Mouse (Mus musculus) embryonic facial prominence, embryonic 14.5 days (tissue): ENCODE measurements at regions not wholly inside any gene's neighbourhood (a gene's known extent, or its start where the extent isn't known, plus 50 kb on each side); places are given as distances from the start of the nearest gene placed in this dataset.

ENCODE experiments used
- ATAC-seq: fragments of 200-750 bp; cut with Nextera tagmentation; 2 replicates; pipeline ENCODE4 v1.8.0; 2017; ENCODE audit warnings: low read depth, moderate number of reproducible peaks, moderate TSS enrichment
- DNase-seq: peaks from one replicate; pipeline ENCODE4 v3.0.0-alpha.2; 2015; ENCODE audit warnings: low spot score
- H3K27ac ChIP-seq: fragments of 300-500 bp; sonication (generic); replicated peaks from 2 replicates; pipeline ENCODE4 v1.5.1; 2014; ENCODE audit warnings: low read depth, mild to moderate bottlenecking, low read length, moderate library complexity
- H3K27me3 ChIP-seq: fragments of 300-500 bp; sonication (generic); replicated peaks from 2 replicates; pipeline ENCODE4 v1.6.1; 2014; ENCODE audit warnings: low read length; ENCODE audit not compliant: control insufficient read depth, insufficient read depth
- H3K36me3 ChIP-seq: fragments of 300-500 bp; sonication (generic); 2 replicates; pipeline ENCODE4 v1.6.1; 2014; ENCODE audit warnings: low read length, mixed read lengths; ENCODE audit not compliant: control insufficient read depth, insufficient read depth
- H3K4me1 ChIP-seq: fragments of 300-500 bp; sonication (generic); 2 replicates; pipeline ENCODE4 v1.6.1; 2014; ENCODE audit warnings: antibody characterized with exemption, low read length; ENCODE audit not compliant: control insufficient read depth, insufficient read depth
- H3K4me2 ChIP-seq: fragments of 300-500 bp; sonication (generic); 2 replicates; pipeline ENCODE4 v1.6.1; 2014; ENCODE audit warnings: low read depth, mild to moderate bottlenecking, low read length, moderate library complexity, mixed read lengths
- H3K4me3 ChIP-seq: fragments of 300-500 bp; sonication (generic); 2 replicates; pipeline ENCODE4 v1.5.1; 2014; ENCODE audit warnings: low read depth, mild to moderate bottlenecking, low read length
- H3K9ac ChIP-seq: fragments of 300-500 bp; sonication (generic); 2 replicates; pipeline ENCODE4 v1.6.1; 2014; ENCODE audit warnings: low read depth, mild to moderate bottlenecking, low read length, moderate library complexity, mixed read lengths
- H3K9me3 ChIP-seq: fragments of 300-500 bp; sonication (generic); 2 replicates; pipeline ENCODE4 v1.6.1; 2016; ENCODE audit warnings: low read length; ENCODE audit not compliant: control insufficient read depth
- WGBS: fragments of 180-500 bp; shearing (Covaris S2); extraction: QIAGEN DNeasy Blood & Tissue Kit; methylation state at CpG from one replicate; pipeline ENCODE4 v1.1.7; 2014; 5-methylcytosine and 5-hydroxymethylcytosine counted together

DNA sequence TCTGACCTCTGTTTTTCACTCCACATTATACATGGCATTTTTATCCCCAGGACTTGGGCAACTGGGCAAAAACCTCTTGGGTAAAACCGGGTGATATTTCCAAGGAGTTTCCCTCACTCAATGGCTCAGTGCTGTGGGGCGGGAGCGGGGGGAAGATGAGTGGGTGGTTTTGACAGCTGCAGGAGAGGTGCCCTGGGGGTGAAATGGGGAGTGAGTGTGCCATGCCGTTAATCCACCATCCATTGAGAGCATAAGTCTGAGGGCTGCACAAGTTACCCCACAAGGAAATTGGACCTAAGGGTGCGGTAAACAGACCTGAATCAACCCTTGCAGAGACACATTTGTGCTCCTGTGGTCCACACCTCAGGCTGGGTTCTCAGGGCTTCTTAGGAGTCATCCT, 155.8 kb upstream of the Rasgrp1 start:
- H3K27me3 ChIP-seq, result no peaks in the 10 kb centered on the region
- H3K27ac ChIP-seq, result no peak overlapping the region
- H3K9me3 ChIP-seq, result no peaks in the 10 kb centered on the region
- ATAC-seq (no peak), DNase-seq (no peak)
- H3K4me3 ChIP-seq, result no peak overlapping the region
- H3K36me3 ChIP-seq, result no peaks in the 10 kb centered on the region
- 80% methylated on average over 5 of the region's 5 CpGs for WGBS
- H3K4me1 ChIP-seq, result no peaks in the 10 kb centered on the region
- no peak overlapping the region for H3K9ac ChIP-seq
- H3K4me2 ChIP-seq, result no peak overlapping the region

DNA sequence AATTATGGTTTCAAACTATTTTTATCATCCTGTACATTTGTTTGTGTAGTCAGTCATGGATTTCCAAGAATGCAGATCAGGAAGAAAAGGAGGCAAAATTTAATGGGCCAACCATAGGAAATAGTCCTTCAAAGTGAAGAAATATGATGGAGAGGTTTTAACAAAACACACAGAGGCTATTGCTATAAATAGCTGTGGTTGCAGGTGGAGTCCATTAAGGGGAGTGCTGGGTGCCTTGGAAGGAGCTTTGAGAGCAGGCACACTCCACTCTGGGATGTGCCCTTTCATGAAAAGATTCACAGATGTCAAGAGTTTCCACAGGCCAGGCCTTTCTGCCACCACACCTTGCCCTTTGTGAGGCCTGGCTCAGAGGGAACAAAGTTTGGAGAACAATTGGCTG, 159.8 kb upstream of the Rasgrp1 start:
- Histone ChIP-seq H3K27me3 (no peaks in the 10 kb centered on the region), H3K4me1 (no peaks in the 10 kb centered on the region), H3K36me3 (no peaks in the 10 kb centered on the region), H3K27ac (no peak overlapping the region), H3K4me3 (no peak overlapping the region), H3K4me2 (no peak overlapping the region), H3K9ac (no peak overlapping the region), H3K9me3 (no peaks in the 10 kb centered on the region)
- no peak for DNase-seq
- no peak for ATAC-seq

- whole genome bisulfite sequencing, result 81% methylated on average over 3 of the region's 3 CpGs
Measured at GRCm38 (mm10) chr2:117511737-117512136, 168.9 kb upstream of the Rasgrp1 start.

GRCm38 (mm10) chr2:117512551-117512950, 169.8 kb upstream of the Rasgrp1 start:
- ATAC-seq, result no peak
- Histone ChIP-seq H3K36me3 (no peaks in the 10 kb centered on the region), H3K9ac (no peak overlapping the region), H3K4me2 (no peak overlapping the region), H3K4me1 (no peaks in the 10 kb centered on the region; the same call in 1 of the 2 replicates), H3K27ac (no peak overlapping the region), H3K27me3 (no peaks in the 10 kb centered on the region), H3K4me3 (no peak overlapping the region), H3K9me3 (no peaks in the 10 kb centered on the region)
- WGBS, result 33% methylated on average over 9 of the region's 9 CpGs
- no peak for DNase-seq

More at GRCm38 (mm10) chr2:117511737-117512136, 168.9 kb upstream of the Rasgrp1 start:
- no peak for DNase-seq
- Histone ChIP-seq H3K4me2 (no peak overlapping the region), H3K36me3 (no peaks in the 10 kb centered on the region), H3K27me3 (no peaks in the 10 kb centered on the region), H3K4me1 (no peaks in the 10 kb centered on the region; the same call in 1 of the 2 replicates), H3K27ac (no peak overlapping the region), H3K9me3 (no peaks in the 10 kb centered on the region), H3K4me3 (no peak overlapping the region), H3K9ac (no peak overlapping the region)
- no peak for ATAC-seq

GRCm38 (mm10) chr2:117524437-117524836, 181.6 kb upstream of the Rasgrp1 start:
- Histone ChIP-seq H3K9me3 (no peaks in the 10 kb centered on the region), H3K4me2 (no peak overlapping the region), H3K36me3 (no peaks in the 10 kb centered on the region), H3K27me3 (no peaks in the 10 kb centered on the region), H3K4me3 (no peak overlapping the region), H3K4me1 (no peaks in the 10 kb centered on the region), H3K9ac (no peak overlapping the region), H3K27ac (no peak overlapping the region)
- ATAC-seq, result no peak
- 79% methylated on average over 5 of the region's 5 CpGs for WGBS
- DNase-seq, result no peak

DNA sequence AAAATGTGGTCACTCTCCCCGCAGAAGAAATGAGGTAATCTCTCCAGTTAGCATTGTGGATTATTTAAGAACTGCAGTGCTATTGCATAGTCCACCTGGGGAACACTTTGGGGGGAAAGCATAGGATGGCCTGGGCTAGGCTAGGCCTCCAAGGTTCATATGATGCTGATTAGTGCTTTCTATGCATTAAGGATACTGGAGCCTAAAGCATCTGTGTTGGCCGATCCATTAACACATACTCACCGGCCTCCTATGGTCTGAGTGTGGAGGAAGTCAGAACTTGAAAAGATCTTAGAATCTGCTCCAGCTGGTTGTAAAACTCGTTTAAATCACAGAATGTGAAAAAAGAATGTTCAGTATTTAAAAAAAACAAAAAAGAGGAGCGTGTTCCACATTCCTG, 196.1 kb upstream of the Rasgrp1 start:
- Histone ChIP-seq H3K4me2 (no peak overlapping the region), H3K27ac (no peak overlapping the region), H3K36me3 (no peaks in the 10 kb centered on the region), H3K9ac (no peak overlapping the region), H3K4me1 (peaks cover 12% of the 10 kb centered on the region; the same call in 1 of the 2 replicates), H3K9me3 (no peaks in the 10 kb centered on the region), H3K27me3 (no peaks in the 10 kb centered on the region), H3K4me3 (no peak overlapping the region)
- DNase-seq (no peak), ATAC-seq (no peak)
- 44% methylated on average over 5 of the region's 5 CpGs for WGBS

GRCm38 (mm10) chr2:117539285-117539684, 196.5 kb upstream of the Rasgrp1 start:
- 33% methylated on average over 3 of the region's 3 CpGs for WGBS
- no peaks in the 10 kb centered on the region for H3K9me3 ChIP-seq
- H3K27me3 ChIP-seq, result no peaks in the 10 kb centered on the region
- no peak overlapping the region for H3K4me3 ChIP-seq
- H3K4me2 ChIP-seq, result no peak overlapping the region
- H3K36me3 ChIP-seq, result no peaks in the 10 kb centered on the region
- H3K4me1 ChIP-seq, result peaks cover 12% of the 10 kb centered on the region; the same call in 1 of the 2 replicates
- no peak overlapping the region for H3K9ac ChIP-seq
- H3K27ac ChIP-seq, result no peak overlapping the region
- ATAC-seq, result no peak
- peak; percentile 56 for DNase-seq

- no peak overlapping the region for H3K9ac ChIP-seq
- ATAC-seq, result peak; percentile 58; the same call in 1 of the 2 replicates
- 8% methylated on average over 6 of the region's 6 CpGs for WGBS
- no peak overlapping the region for H3K4me3 ChIP-seq
- H3K4me1 ChIP-seq, result peaks cover 12% of the 10 kb centered on the region; the same call in 1 of the 2 replicates
- no peak overlapping the region for H3K4me2 ChIP-seq
- no peaks in the 10 kb centered on the region for H3K9me3 ChIP-seq
- H3K27ac ChIP-seq, result no peak overlapping the region
- no peaks in the 10 kb centered on the region for H3K36me3 ChIP-seq
- H3K27me3 ChIP-seq, result no peaks in the 10 kb centered on the region
- peak; percentile 81 for DNase-seq
Measured at GRCm38 (mm10) chr2:117541471-117541870, 198.7 kb upstream of the Rasgrp1 start.

DNA sequence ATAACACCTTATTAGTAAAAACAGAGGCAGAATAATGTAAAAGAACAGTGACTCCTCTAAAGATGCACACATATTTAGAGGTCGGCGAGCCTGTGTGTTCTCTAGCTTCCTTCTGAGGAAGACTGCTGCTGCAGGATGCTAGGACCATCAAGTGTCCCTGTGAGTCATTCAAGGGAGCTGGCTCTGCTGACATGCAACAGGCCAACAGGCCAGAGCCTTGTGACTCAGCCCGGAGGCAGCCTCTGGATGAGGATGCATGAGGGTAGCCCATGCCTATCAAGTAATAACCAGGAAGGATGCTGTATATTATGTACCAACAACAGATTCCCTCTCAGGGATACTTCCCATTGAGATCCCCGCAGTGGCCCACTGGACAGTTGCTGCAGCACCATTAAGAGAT, 199.5 kb upstream of the Rasgrp1 start:
- H3K27ac ChIP-seq, result no peak overlapping the region
- H3K9me3 ChIP-seq, result no peaks in the 10 kb centered on the region
- no peaks in the 10 kb centered on the region for H3K27me3 ChIP-seq
- DNase-seq (no peak), ATAC-seq (no peak)
- H3K4me3 ChIP-seq, result no peak overlapping the region
- WGBS, result 86% methylated on average over 4 of the region's 4 CpGs
- no peaks in the 10 kb centered on the region for H3K36me3 ChIP-seq
- no peak overlapping the region for H3K4me2 ChIP-seq
- H3K4me1 ChIP-seq, result peaks cover 12% of the 10 kb centered on the region; the same call in 1 of the 2 replicates
- H3K9ac ChIP-seq, result no peak overlapping the region
